Mouse (Mus musculus) heart, postnatal 0 days (tissue): ENCODE measurements around the gene Pcnx2. TPM values are rescaled to one million over a fixed set of nuclear protein-coding genes. Genes with fewer than 3 reads are reported as not detected.

Source experiments
- ATAC-seq: fragments of 200-750 bp; cut with Nextera tagmentation; 2 replicates; pipeline ENCODE4 v1.8.0; 2017; ENCODE audit warnings: low read depth, moderate number of reproducible peaks, moderate library complexity; ENCODE audit not compliant: insufficient read depth
- DNase-seq: peaks from one replicate; pipeline ENCODE4 v3.0.0-alpha.2; 2016; ENCODE audit warnings: low spot score
- H3K27ac ChIP-seq: fragments of 300-500 bp; sonication (generic); 2 replicates; pipeline ENCODE4 v1.5.1; 2014; ENCODE audit warnings: low read depth, mild to moderate bottlenecking
- H3K27me3 ChIP-seq: fragments of 300-500 bp; sonication (generic); 2 replicates; pipeline ENCODE4 v1.6.1; 2014; ENCODE audit warnings: low read length, mixed read lengths; ENCODE audit not compliant: control insufficient read depth, insufficient read depth
- H3K36me3 ChIP-seq: fragments of 300-500 bp; sonication (generic); replicated peaks from 2 replicates; pipeline ENCODE4 v1.6.1; 2014; ENCODE audit warnings: low read length, mixed read lengths; ENCODE audit not compliant: control insufficient read depth, insufficient read depth
- H3K4me1 ChIP-seq: fragments of 300-500 bp; sonication (generic); 2 replicates; pipeline ENCODE4 v1.6.1; 2014; ENCODE audit warnings: antibody characterized with exemption; ENCODE audit not compliant: control insufficient read depth, insufficient read depth
- H3K4me2 ChIP-seq: fragments of 300-500 bp; sonication (generic); 2 replicates; pipeline ENCODE4 v1.6.1; 2014; ENCODE audit warnings: low read depth, mild to moderate bottlenecking, low read length, moderate library complexity
- H3K4me3 ChIP-seq: fragments of 300-500 bp; sonication (generic); 2 replicates; pipeline ENCODE4 v1.5.1; 2014; ENCODE audit warnings: low read depth, low read length
- H3K9ac ChIP-seq: fragments of 300-500 bp; sonication (generic); replicated peaks from 2 replicates; pipeline ENCODE4 v1.6.1; 2014; ENCODE audit warnings: low read depth, low read length, mixed read lengths
- H3K9me3 ChIP-seq: fragments of 300-500 bp; sonication (generic); replicated peaks from 2 replicates; pipeline ENCODE4 v1.6.1; 2016; ENCODE audit warnings: low read length; ENCODE audit not compliant: control insufficient read depth
- CTCF ChIP-seq: IDR thresholded peaks from 2 replicates; pipeline ENCODE4 v1.5.1; 2016; ENCODE audit warnings: antibody characterized with exemption, control low read depth, low read depth
- EP300 ChIP-seq: IDR thresholded peaks from 2 replicates; pipeline ENCODE4 v1.6.1; 2016; ENCODE audit warnings: antibody characterized with exemption, low read depth
- WGBS: fragments of 180-500 bp; shearing (Covaris S2); extraction: QIAGEN DNeasy Blood & Tissue Kit; methylation state at CpG from one replicate; pipeline ENCODE4 v1.1.7; 2014; 5-methylcytosine and 5-hydroxymethylcytosine counted together
- polyA plus RNA-seq: library from polyadenylated mRNA; unstranded; fragments of >200 nt; fragmentation: Nextera tagmentation; extraction: Ambion mirVana; gene quantifications from 2 replicates; pipeline ENCODE4 v1.2.1, GENCODE M21; 2015
- total RNA-seq: library from RNA; depleted of rRNA; stranded (reverse); fragments of >200 nt; gene quantifications from 2 replicates; pipeline ENCODE4 v1.2.3, GENCODE M21; 2014; ENCODE audit warnings: low replicate concordance

The Pcnx2 gene
- total and polyA plus RNA-seq, 2 experiments from 2014 or later = 0.04 to 0.16 TPM

- Histone ChIP-seq H3K36me3 (peaks cover 16% of the 10 kb centered on the region; the same call in 1 of the 2 replicates), H3K4me3 (no peak overlapping the region), H3K27ac (no peak overlapping the region), H3K9me3 (no peaks in the 10 kb centered on the region), H3K9ac (no peak overlapping the region), H3K27me3 (no peaks in the 10 kb centered on the region), H3K4me2 (no peak overlapping the region), H3K4me1 (no peaks in the 10 kb centered on the region)
- 67% methylated on average over 8 of the region's 8 CpGs for WGBS
- TF ChIP-seq EP300 (no peak), CTCF (no peak)
- DNase-seq = no peak
- no peak for ATAC-seq
Observed at GRCm38 (mm10) chr8:125742406-125742805, 155.7 kb downstream of the Pcnx2 start.

DNA sequence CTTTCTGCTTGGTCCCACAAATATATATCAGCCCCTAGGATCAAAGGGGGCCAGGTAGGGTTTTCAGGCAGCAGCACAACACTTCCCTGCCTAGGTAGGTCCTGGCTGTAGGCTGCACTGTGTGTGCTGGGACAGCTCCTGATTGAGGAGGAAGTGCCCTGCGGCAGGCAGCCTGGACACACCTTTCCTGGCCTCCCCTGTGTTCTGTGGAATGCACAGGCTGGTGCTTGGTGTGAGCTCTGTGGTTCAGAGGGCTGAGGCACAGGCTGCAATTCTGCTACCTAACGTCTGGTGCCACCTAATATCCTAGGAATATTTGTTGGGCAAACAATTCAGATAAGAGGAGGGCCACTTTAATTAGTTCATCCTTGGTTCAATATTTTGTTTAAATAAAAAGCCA is 156.3 kb downstream of the Pcnx2 start:
- H3K27ac ChIP-seq = no peak overlapping the region
- H3K9ac ChIP-seq = no peak overlapping the region
- WGBS = 52% methylated on average over 2 of the region's 2 CpGs
- no peaks in the 10 kb centered on the region for H3K9me3 ChIP-seq
- no peak overlapping the region for H3K4me3 ChIP-seq
- H3K36me3 ChIP-seq = peaks cover 19% of the 10 kb centered on the region; the same call in 1 of the 2 replicates
- no peak for TF ChIP-seq EP300
- TF ChIP-seq CTCF = no peak
- no peak overlapping the region for H3K4me2 ChIP-seq
- H3K27me3 ChIP-seq = no peaks in the 10 kb centered on the region
- DNase-seq (no peak), ATAC-seq (no peak)
- H3K4me1 ChIP-seq = no peaks in the 10 kb centered on the region

GRCm38 (mm10) chr8:125741377-125741776 is 156.7 kb downstream of the Pcnx2 start:
- 49% methylated on average over 5 of the region's 5 CpGs for WGBS
- Histone ChIP-seq H3K36me3 (peaks cover 18% of the 10 kb centered on the region; the same call in 1 of the 2 replicates), H3K4me2 (no peak overlapping the region), H3K4me1 (no peaks in the 10 kb centered on the region), H3K9me3 (no peaks in the 10 kb centered on the region), H3K27me3 (no peaks in the 10 kb centered on the region), H3K4me3 (no peak overlapping the region), H3K9ac (no peak overlapping the region), H3K27ac (no peak overlapping the region)
- ATAC-seq = no peak
- no peak for DNase-seq
- no peak for TF ChIP-seq CTCF
- TF ChIP-seq EP300 = no peak

GRCm38 (mm10) chr8:125740655-125741054 is 157.5 kb downstream of the Pcnx2 start:
- H3K9ac ChIP-seq = no peak overlapping the region
- DNase-seq (no peak), ATAC-seq (no peak)
- TF ChIP-seq CTCF (no peak), EP300 (no peak)
- H3K4me2 ChIP-seq = no peak overlapping the region
- H3K4me3 ChIP-seq = no peak overlapping the region
- H3K4me1 ChIP-seq = no peaks in the 10 kb centered on the region
- H3K27me3 ChIP-seq = no peaks in the 10 kb centered on the region
- no peak overlapping the region for H3K27ac ChIP-seq
- H3K9me3 ChIP-seq = no peaks in the 10 kb centered on the region
- H3K36me3 ChIP-seq = peaks cover 17% of the 10 kb centered on the region; the same call in 1 of the 2 replicates
- 86% methylated on average over 10 of the region's 10 CpGs for WGBS

GRCm38 (mm10) chr8:125738956-125739355 is 159.2 kb downstream of the Pcnx2 start:
- Histone ChIP-seq H3K27ac (no peak overlapping the region), H3K4me1 (peaks cover 4% of the 10 kb centered on the region; the same call in 1 of the 2 replicates), H3K27me3 (no peaks in the 10 kb centered on the region), H3K36me3 (peaks cover 17% of the 10 kb centered on the region; the same call in 1 of the 2 replicates), H3K9me3 (no peaks in the 10 kb centered on the region), H3K4me2 (no peak overlapping the region), H3K9ac (no peak overlapping the region), H3K4me3 (no peak overlapping the region)
- TF ChIP-seq CTCF (no peak), EP300 (no peak)
- WGBS = 98% methylated on average over 4 of the region's 4 CpGs
- ATAC-seq (no peak), DNase-seq (no peak)
